Mouse (Mus musculus): ENCODE data around the gene Psenen.

- TF ChIP-seq CTCF (IDR thresholded peaks at IDR 0.05; ENCODE audit: low read depth, low read length) (no peak), POLR2A (IDR thresholded peaks at IDR 0.05; ENCODE audit: borderline replicate concordance, low read depth, low read length) (no peak)
Measured at GRCm38 (mm10) chr7:30585170-30585569, 21.7 kb upstream of the Psenen start.
